Mouse (Mus musculus) cerebellum, postnatal 10 days (tissue): ENCODE data around the gene Trim11.

Source experiments
- DNase-seq, 2 experiments: peaks; one replicate each; pipeline ENCODE4 v3.0.0; 2021; ENCODE audit warnings: mixed read lengths in 2 of 2

Trim11 gene

DNA sequence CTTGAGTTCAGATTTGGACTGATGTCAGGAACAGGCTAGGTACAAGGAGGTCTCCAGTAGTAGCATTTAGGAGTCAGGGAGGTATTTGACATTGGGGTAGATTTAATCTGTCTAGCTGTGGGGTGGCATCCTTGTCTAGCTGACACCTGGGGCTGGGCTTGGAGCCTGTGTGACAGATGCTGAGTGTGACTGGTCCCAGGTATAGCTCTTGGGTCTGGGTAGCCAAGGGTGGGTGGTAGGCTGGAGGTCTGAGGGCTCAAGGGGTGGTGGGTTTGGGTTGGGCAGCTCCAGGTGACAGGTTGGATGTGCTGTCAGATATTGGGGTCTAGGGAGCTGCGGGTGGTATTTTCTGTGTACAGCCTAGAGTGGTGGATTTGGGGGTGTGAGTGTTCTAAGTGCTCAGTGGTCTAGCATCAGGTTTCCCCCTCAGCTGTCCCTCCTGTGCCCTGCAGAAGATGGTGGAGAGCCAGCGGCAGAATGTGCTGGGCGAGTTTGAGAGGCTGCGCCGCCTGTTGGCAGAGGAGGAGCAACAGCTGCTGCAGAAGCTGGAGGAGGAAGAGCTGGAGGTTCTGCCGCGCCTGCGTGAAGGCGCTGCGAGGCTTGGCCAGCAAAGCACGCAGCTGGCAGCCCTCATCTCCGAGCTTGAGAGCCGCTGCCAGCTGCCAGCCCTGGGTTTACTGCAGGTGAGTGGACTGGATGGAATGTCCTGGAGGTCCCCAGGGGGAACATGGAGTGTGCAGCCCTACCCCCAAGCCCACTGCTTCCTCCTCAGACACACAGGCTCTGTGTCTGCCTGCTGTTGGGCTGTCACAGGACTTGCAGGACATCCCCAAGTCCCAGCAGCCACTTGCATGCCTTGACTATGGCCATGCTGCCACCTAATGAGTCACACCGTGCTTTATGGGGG lies 3.9 kb downstream of the Trim11 start:
- DNase-seq: peak; percentile 69 to 79

- DNase-seq: no peak
Measured at GRCm38 (mm10) chr11:58982471-58983097, 4.7 kb downstream of the Trim11 start.

DNA sequence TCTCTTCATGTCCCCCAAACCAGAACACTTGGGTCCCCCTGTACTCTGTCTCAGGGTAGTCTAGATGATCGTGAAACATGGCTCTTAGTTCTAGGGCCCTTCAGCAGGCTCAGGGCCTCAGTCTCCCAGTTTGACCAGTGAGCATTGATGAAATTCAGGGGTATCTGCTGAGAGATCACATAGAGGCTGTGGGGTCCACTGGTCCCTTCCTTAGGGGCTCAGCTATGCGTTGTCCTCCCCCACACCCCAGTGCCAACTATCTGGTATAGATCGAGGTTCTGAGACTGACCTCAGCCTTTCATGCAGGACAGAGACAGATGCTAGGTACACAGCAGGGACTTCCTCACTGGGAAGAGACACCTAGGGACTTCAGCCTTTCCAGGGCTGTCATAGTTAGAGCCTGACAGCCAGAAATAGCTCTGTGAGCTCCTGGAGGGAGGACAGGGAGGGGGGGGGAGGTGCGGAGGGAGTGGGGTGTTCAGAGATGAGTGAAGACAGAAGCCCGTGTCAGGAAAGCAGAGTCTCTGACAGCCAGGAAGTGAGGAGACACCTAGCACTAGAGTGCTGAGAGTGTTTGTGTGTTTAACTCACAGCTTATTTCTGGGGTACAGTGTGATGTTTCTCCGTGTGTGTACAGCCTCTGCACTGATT lies 5.9 kb downstream of the Trim11 start:
- DNase-seq: no peak

- no peak for DNase-seq
Measured at GRCm38 (mm10) chr11:58984657-58985056, 6.8 kb downstream of the Trim11 start.

- DNase-seq: no peak
Measured at GRCm38 (mm10) chr11:58985299-58985917, 7.5 kb downstream of the Trim11 start.

DNA sequence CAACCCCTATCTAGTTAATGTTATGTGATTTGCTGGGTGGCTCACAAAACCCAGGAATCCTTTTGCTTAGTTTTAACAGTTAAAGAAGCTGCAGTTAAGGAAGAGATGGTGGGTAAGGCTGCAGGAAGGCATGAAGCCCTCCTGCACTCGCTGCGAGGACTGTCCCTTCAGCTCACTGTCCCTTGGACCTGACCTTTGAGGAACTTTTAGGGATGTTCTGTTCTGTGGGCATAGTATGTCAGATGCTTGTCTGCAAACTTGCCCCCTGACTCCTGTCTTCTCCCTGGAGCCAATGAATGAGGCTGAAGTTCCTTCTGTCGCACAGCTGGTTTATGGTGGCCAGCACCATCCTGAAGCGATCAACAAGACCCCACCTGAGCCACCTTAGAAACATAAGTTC lies 11.3 kb downstream of the Trim11 start:
- DNase-seq: no peak

DNA sequence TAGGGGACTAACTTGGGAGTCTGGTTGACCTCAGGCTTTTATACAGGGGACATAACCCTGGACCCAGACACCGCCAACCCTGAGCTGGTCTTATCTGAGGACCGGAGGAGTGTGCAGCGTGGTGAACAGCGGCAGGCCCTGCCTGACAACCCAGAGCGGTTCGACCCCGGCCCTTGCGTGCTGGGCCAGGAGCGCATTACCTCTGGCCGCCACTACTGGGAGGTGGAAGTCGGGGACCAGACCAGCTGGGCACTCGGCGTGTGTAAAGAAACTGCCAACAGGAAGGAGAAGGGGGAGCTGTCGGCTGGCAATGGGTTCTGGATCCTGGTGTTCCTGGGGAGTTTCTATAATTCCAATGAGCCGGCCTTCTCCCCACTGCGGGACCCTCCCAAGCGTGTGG lies 12.2 kb downstream of the Trim11 start:
- DNase-seq: no peak

- no peak for DNase-seq
Measured at GRCm38 (mm10) chr11:58990794-58991193, 12.9 kb downstream of the Trim11 start.

DNA sequence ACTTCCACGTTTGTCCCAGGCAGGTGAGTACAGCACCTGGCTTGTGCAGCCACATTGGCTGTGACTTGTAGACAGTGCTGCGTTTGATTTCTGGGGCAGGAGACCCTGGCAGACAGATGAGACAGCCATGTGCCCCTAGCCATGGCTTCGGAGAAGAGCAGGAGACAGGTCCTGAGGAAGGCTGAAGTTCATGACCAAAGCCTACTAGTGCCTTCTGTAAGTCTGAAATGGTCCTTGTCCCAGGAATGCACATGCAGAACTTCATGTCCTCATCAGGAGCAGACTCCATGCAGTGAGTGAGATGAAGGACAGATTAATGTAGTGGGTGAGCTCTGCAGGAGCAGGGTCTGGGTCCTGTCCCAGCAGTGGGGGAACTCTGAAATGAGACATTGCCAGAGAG lies 14.0 kb downstream of the Trim11 start:
- no peak for DNase-seq

GRCm38 (mm10) chr11:58993091-58993670 lies 15.3 kb downstream of the Trim11 start:
- no peak for DNase-seq

GRCm38 (mm10) chr11:58994337-58994826 lies 16.5 kb downstream of the Trim11 start:
- peak; percentile 75 for DNase-seq

DNA sequence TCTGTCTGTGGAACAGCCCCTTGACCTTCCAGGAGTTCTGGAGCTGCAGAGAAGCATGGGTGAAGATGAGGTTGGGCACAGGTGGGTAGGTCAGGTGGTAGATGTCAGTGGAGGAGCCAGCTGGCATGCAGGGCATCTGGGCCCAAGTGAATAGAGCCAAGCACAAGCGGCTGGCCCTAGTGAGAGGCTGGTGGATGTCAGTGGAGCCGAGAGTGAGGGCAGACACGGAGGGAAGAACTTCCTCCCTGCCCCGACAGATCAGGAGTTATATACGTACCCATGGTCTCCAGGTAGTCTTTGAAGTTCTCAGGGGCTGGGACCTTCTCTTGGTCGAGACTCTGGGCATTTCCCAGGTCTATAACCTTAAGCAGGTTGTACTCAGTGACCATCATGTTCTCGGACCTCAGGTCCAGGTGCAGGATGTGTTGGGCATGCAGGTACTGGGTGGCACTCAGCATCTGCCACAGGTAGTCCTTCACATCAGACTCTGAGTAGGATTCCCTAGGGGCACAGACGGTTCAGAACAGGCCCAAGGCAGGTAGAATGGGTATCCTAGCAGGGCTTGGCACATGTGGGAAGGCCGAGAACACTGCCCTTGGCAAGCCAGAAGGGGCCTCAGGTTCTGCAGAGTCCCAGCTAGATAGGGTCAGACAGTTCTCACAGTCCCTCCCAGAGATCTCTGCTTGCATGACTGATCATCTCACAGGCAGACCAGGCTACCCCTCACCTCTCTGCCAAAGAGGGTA lies 17.3 kb downstream of the Trim11 start:
- no peak for DNase-seq

GRCm38 (mm10) chr11:58995807-58996370 lies 18.0 kb downstream of the Trim11 start:
- DNase-seq: no peak

- no peak for DNase-seq
Measured at GRCm38 (mm10) chr11:58997541-58997940, 19.6 kb downstream of the Trim11 start.

DNA sequence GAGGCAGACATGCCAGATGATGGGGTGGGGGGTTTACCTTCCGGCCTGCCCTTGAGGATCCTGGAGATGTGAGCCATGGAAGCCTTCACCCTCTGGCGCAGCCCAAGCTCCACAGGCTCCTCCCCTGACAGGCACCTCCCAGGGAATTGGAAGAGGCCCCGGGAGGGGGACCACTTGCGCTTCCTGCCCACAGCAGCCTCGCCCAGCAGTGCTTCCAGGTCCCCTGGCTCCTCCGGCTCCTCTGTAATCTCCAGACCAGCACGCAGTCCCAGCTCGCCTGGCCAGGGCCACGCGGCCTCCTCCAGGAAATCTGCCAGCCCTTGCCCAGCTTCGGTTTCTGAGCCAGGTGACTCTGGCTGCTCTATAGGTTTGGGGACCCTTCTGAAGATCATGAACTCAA lies 21.3 kb downstream of the Trim11 start:
- DNase-seq: no peak

DNA sequence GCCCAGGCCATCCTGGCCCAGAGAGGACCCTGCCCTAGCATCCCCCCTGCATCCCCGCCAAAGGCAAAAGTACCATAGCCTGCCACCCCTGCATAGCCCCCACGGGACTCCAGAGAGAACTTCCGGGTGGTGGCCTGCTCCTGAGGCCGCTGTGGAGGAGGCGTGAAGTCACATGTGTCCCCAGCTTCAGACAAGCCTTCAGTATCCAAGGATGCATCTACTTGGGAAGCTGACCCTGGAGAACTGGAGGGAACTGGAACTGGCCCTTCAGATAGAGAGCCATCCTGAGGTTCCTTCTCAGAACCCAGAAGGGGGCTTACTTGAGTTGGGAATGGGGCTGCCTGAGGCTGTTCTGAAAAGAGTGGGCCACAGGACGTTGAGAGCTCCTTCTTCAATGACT lies 21.9 kb downstream of the Trim11 start:
- no peak for DNase-seq

GRCm38 (mm10) chr11:59000635-59001034 lies 22.7 kb downstream of the Trim11 start:
- DNase-seq: no peak

- no peak for DNase-seq
Measured at GRCm38 (mm10) chr11:59002327-59003079, 24.6 kb downstream of the Trim11 start.

- peak; percentile 74 to 76 for DNase-seq
Measured at GRCm38 (mm10) chr11:59015052-59015451, 37.2 kb downstream of the Trim11 start.

DNA sequence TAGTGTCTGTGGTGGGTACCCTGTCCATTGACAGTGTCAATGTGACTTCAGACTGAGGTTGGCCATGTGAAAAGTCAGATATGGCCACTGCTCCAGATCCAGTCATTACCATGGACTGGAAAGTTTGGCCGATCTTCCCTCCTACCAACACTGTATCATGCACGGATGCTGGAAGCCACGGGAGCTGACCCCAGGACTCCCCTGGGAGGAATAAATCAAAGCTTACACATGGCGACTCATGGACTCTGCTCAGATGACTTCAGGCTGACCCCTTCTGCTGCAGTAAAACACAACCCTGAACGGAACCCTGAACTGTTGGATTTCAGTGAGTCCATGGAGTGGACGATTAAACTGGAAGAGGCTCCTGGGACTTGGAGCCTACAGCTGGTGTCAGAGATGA lies 48.5 kb downstream of the Trim11 start:
- DNase-seq: no peak

DNA sequence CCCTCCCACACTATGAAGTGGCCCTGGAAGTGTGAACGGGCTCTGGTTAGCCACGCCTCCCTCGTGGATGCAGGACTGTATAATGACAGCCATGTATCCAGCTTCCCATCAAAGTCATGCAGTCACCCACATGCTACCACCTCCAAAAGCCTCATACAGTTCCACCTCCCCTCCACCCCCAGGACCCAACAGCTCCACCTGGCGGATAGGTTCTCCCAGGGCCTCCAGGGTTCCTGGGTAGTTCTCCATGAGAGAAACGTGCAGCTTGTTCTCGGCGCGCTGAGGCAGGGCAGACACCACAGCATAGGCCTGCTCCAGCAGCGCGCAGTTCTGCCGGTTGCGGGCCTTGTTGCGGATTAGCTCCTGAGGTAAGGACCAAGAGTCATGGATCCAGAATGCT lies 51.1 kb downstream of the Trim11 start:
- DNase-seq: no peak
